Mouse (Mus musculus): ENCODE data around the gene Ap1m2. TPM values are rescaled to one million over a fixed set of nuclear protein-coding genes. Genes with fewer than 3 reads are reported as not detected.

Ap1m2 gene
- polyA plus RNA-seq, 1 experiment = not detected

DNA sequence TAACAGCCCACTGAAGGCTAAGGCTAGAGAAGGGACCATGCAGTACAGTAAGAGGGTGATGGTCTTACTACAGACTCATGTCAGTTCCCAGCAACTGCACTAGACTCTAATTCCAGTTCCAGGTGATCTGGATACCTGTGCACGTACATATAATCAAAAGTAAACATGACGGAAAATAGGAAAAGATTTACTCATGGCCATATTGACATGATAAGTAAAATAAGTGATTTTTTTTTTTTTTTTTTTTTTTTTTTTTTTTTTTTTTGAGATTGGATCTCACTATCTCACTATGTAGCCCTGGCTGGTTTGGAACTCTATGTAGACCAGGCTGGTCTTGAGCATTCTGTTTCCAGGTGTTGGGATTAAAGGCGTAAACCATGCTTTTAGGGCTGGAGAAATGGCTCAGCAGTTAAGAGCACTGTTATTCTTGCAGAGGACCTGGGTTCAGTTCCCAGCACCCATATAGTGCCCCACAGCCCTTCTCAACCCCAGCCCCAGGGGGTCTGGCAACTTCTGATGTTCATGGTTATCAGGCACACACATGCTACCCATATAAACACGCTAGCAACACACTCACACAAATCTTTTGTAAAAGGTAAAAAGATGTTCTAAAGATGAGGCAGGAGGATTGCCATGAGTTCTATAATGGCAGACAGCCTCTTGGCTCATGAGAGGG is 39.7 kb upstream of the Ap1m2 start:
- Histone ChIP-seq H3K79me3 (ENCODE audit: low read depth) (no peaks in the 10 kb centered on the region), H3ac (ENCODE audit: control insufficient read depth, insufficient read length, low read depth) (no peak overlapping the region), H3K4me3 (ENCODE audit: insufficient read depth, poor library complexity, severe bottlenecking) (no peak overlapping the region), H3K79me2 (ENCODE audit: control insufficient read depth, insufficient read depth) (no peaks in the 10 kb centered on the region), H3K36me3 (ENCODE audit: control insufficient read depth, insufficient read depth) (peaks cover 85% of the 10 kb centered on the region), H3K27me3 (ENCODE audit: control insufficient read depth, insufficient read depth, insufficient read length) (no peaks in the 10 kb centered on the region)
- no peak for TF ChIP-seq MAX (IDR thresholded peaks at IDR 0.05)

- H3K79me2 ChIP-seq (ENCODE audit: control insufficient read depth, insufficient read depth) = no peaks in the 10 kb centered on the region
- peaks cover 92% of the 10 kb centered on the region for H3K36me3 ChIP-seq (ENCODE audit: control insufficient read depth, insufficient read depth)
- no peaks in the 10 kb centered on the region for H3K27me3 ChIP-seq (ENCODE audit: control insufficient read depth, insufficient read depth, insufficient read length)
- H3K4me3 ChIP-seq (ENCODE audit: insufficient read depth, poor library complexity, severe bottlenecking) = no peak overlapping the region
- H3K79me3 ChIP-seq (ENCODE audit: low read depth) = no peaks in the 10 kb centered on the region
- no peak for TF ChIP-seq CEBPB (IDR thresholded peaks at IDR 0.05; ENCODE audit: low read depth)
- no peak for TF ChIP-seq MAX (IDR thresholded peaks at IDR 0.05)
- no peak for TF ChIP-seq MYOG (IDR thresholded peaks at IDR 0.05; ENCODE audit: control insufficient read depth, extremely low read depth, insufficient read length)
- no peak for TF ChIP-seq FOSL1 (IDR thresholded peaks at IDR 0.05; ENCODE audit: insufficient read depth, low read length, poor library complexity, severe bottlenecking)
- TF ChIP-seq CTCF (IDR thresholded peaks at IDR 0.05; ENCODE audit: control insufficient read depth, insufficient read depth, insufficient read length) = no peak
- no peak for TF ChIP-seq USF1 (IDR thresholded peaks at IDR 0.05; ENCODE audit: low read depth)
- no peak for TF ChIP-seq MYOD1 (IDR thresholded peaks at IDR 0.05; ENCODE audit: control insufficient read depth, insufficient read length, low read depth)
- no peak overlapping the region for H3ac ChIP-seq (ENCODE audit: control insufficient read depth, insufficient read length, low read depth)
These were observed 39.0 kb upstream of the Ap1m2 start for GRCm38 (mm10) chr9:21351178-21351577.

- TF ChIP-seq FOSL1 (IDR thresholded peaks at IDR 0.05; ENCODE audit: insufficient read depth, low read length, poor library complexity, severe bottlenecking) (no peak), MAX (IDR thresholded peaks at IDR 0.05) (no peak), CEBPB (IDR thresholded peaks at IDR 0.05; ENCODE audit: low read depth) (no peak), USF1 (IDR thresholded peaks at IDR 0.05; ENCODE audit: low read depth) (no peak), MYOG (IDR thresholded peaks at IDR 0.05; ENCODE audit: control insufficient read depth, extremely low read depth, insufficient read length) (no peak), MYOD1 (IDR thresholded peaks at IDR 0.05; ENCODE audit: control insufficient read depth, insufficient read length, low read depth) (no peak), CTCF (IDR thresholded peaks at IDR 0.05; ENCODE audit: control insufficient read depth, insufficient read depth, insufficient read length) (no peak)
- H3K36me3 ChIP-seq (ENCODE audit: control insufficient read depth, insufficient read depth) = peaks cover 92% of the 10 kb centered on the region
These were observed 36.0 kb upstream of the Ap1m2 start for GRCm38 (mm10) chr9:21348152-21348551.

DNA sequence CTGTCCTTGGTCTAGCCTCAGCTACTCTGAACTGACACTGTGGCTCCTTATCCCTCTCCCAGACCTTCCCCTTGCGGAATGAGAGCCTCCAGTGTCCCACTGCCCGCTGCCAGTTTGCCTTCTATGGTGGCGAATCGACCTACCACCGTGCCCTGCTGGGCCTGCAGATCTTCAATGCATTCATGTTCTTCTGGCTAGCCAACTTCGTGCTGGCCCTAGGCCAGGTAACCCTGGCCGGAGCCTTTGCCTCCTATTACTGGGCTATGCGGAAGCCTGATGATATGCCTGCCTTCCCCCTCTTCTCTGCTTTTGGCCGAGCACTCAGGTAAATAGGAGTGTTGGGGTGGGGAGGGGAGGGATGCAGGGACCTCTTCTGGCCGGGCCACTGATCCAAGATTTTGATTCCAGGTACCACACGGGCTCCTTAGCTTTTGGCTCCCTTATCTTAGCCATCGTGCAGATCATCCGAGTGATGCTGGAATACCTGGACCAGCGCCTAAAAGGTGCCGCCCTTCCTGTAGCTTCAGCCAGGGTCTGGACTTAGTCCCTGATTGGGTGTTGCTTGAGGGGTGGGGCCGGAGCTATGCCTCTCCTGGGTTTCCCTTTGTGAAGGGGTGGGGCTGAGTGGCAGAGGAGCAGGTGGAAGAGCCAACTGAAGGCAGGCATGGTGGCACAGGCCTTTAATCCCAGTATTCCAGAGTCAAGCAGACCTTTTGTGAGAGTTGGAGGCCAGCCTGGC is 34.7 kb upstream of the Ap1m2 start:
- no peak for TF ChIP-seq CEBPB (IDR thresholded peaks at IDR 0.05; ENCODE audit: low read depth)
- TF ChIP-seq FOSL1 (IDR thresholded peaks at IDR 0.05; ENCODE audit: insufficient read depth, low read length, poor library complexity, severe bottlenecking) = no peak
- no peak for TF ChIP-seq CTCF (IDR thresholded peaks at IDR 0.05; ENCODE audit: control insufficient read depth, insufficient read depth, insufficient read length)
- no peak for TF ChIP-seq MAX (IDR thresholded peaks at IDR 0.05)
- no peak for TF ChIP-seq USF1 (IDR thresholded peaks at IDR 0.05; ENCODE audit: low read depth)
- TF ChIP-seq MYOG (IDR thresholded peaks at IDR 0.05; ENCODE audit: control insufficient read depth, extremely low read depth, insufficient read length) = no peak
- TF ChIP-seq MYOD1 (IDR thresholded peaks at IDR 0.05; ENCODE audit: control insufficient read depth, insufficient read length, low read depth) = no peak
- no peaks in the 10 kb centered on the region for H3K27me3 ChIP-seq (ENCODE audit: control insufficient read depth, insufficient read depth, insufficient read length)
- H3ac ChIP-seq (ENCODE audit: control insufficient read depth, insufficient read length, low read depth) = no peak overlapping the region
- H3K4me3 ChIP-seq (ENCODE audit: insufficient read depth, poor library complexity, severe bottlenecking) = no peak overlapping the region
- H3K79me2 ChIP-seq (ENCODE audit: control insufficient read depth, insufficient read depth) = peaks cover 32% of the 10 kb centered on the region
- H3K79me3 ChIP-seq (ENCODE audit: low read depth) = peaks cover 21% of the 10 kb centered on the region
- peaks cover 93% of the 10 kb centered on the region for H3K36me3 ChIP-seq (ENCODE audit: control insufficient read depth, insufficient read depth)

More at GRCm38 (mm10) chr9:21348152-21348551, 36.0 kb upstream of the Ap1m2 start:
- H3K4me3 ChIP-seq (ENCODE audit: insufficient read depth, poor library complexity, severe bottlenecking) = no peak overlapping the region
- peaks cover 18% of the 10 kb centered on the region for H3K79me2 ChIP-seq (ENCODE audit: control insufficient read depth, insufficient read depth)
- no peak overlapping the region for H3ac ChIP-seq (ENCODE audit: control insufficient read depth, insufficient read length, low read depth)
- H3K27me3 ChIP-seq (ENCODE audit: control insufficient read depth, insufficient read depth, insufficient read length) = no peaks in the 10 kb centered on the region
- peaks cover 11% of the 10 kb centered on the region for H3K79me3 ChIP-seq (ENCODE audit: low read depth)

DNA sequence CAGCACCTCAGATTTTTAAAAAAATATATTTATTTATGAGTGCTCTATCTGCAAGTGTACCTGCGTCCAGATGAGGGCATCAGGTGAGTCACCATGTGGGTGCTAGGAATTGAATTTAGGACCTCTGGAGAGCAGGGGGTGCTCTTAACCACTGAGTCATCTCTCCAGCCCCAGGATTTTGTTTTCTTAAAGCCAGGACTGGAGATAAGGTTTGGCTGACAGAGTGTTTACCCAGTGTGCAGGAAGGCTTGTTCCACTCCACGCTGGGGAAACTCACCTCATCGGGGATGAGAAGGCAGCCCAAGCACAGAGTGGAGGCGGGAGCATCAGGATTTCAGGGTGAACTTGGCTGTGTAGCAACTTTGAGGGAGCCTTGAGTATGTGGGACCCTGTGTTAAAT is 28.3 kb upstream of the Ap1m2 start:
- TF ChIP-seq MYOD1 (IDR thresholded peaks at IDR 0.05; ENCODE audit: control insufficient read depth, insufficient read length, low read depth) = no peak
- TF ChIP-seq MAX (IDR thresholded peaks at IDR 0.05) = no peak
- TF ChIP-seq CTCF (IDR thresholded peaks at IDR 0.05; ENCODE audit: control insufficient read depth, insufficient read depth, insufficient read length) = no peak
- no peak for TF ChIP-seq USF1 (IDR thresholded peaks at IDR 0.05; ENCODE audit: low read depth)
- TF ChIP-seq FOSL1 (IDR thresholded peaks at IDR 0.05; ENCODE audit: insufficient read depth, low read length, poor library complexity, severe bottlenecking) = no peak
- Histone ChIP-seq H3K4me3 (ENCODE audit: insufficient read depth, poor library complexity, severe bottlenecking) (no peak overlapping the region), H3K79me3 (ENCODE audit: low read depth) (peaks cover 56% of the 10 kb centered on the region), H3K79me2 (ENCODE audit: control insufficient read depth, insufficient read depth) (peaks cover 93% of the 10 kb centered on the region), H3ac (ENCODE audit: control insufficient read depth, insufficient read length, low read depth) (no peak overlapping the region), H3K36me3 (ENCODE audit: control insufficient read depth, insufficient read depth) (peaks cover 54% of the 10 kb centered on the region), H3K27me3 (ENCODE audit: control insufficient read depth, insufficient read depth, insufficient read length) (no peaks in the 10 kb centered on the region)
